Mouse (Mus musculus) midbrain, embryonic 12.5 days (tissue): Measurements from ENCODE around the gene Cbl. TPM values are rescaled to one million over a fixed set of nuclear protein-coding genes. Genes with fewer than 3 reads are reported as not detected.
A peak's percentile ranks its signal among the peaks of the same experiment; 100 is the strongest.
"Not testable (repeated sequence)": the region's sequence is repeated elsewhere in the genome, so short reads cannot be mapped to it uniquely, and the experiment has no call there.

Experiments
- ATAC-seq: fragments of 200-750 bp; cut with Nextera tagmentation; 2 replicates; pipeline ENCODE4 v1.8.0; 2017; ENCODE audit warnings: low read depth, moderate TSS enrichment, moderate library complexity; ENCODE audit not compliant: low FRiP score
- H3K27ac ChIP-seq: fragments of 300-500 bp; sonication (generic); replicated peaks from 2 replicates; pipeline ENCODE4 v1.5.1; 2016; ENCODE audit warnings: mild to moderate bottlenecking
- H3K27me3 ChIP-seq: fragments of 300-500 bp; sonication (generic); 2 replicates; pipeline ENCODE4 v1.6.1; 2016; ENCODE audit warnings: mild to moderate bottlenecking
- H3K36me3 ChIP-seq: fragments of 300-500 bp; sonication (generic); 2 replicates; pipeline ENCODE4 v1.6.1; 2016
- H3K4me1 ChIP-seq: fragments of 300-500 bp; sonication (generic); 2 replicates; pipeline ENCODE4 v1.6.1; 2016
- H3K4me2 ChIP-seq: fragments of 300-500 bp; sonication (generic); replicated peaks from 2 replicates; pipeline ENCODE4 v1.6.1; 2016; ENCODE audit warnings: mild to moderate bottlenecking, moderate library complexity
- H3K4me3 ChIP-seq: fragments of 300-500 bp; sonication (generic); 2 replicates; pipeline ENCODE4 v1.5.1; 2016; ENCODE audit warnings: mild to moderate bottlenecking
- H3K9ac ChIP-seq: fragments of 300-500 bp; sonication (generic); replicated peaks from 2 replicates; pipeline ENCODE4 v1.6.1; 2016; ENCODE audit warnings: mild to moderate bottlenecking, moderate library complexity
- H3K9me3 ChIP-seq: fragments of 300-500 bp; sonication (generic); 2 replicates; pipeline ENCODE4 v1.6.1; 2016; ENCODE audit warnings: mild to moderate bottlenecking
- WGBS: fragments of 180-500 bp; shearing (Covaris S2); methylation state at CpG from one replicate; pipeline ENCODE4 v1.1.7; 2016; 5-methylcytosine and 5-hydroxymethylcytosine counted together
- polyA plus RNA-seq: library from polyadenylated mRNA; unstranded; fragments of >200 nt; fragmentation: Nextera tagmentation; extraction: Ambion mirVana; gene quantifications from 2 replicates; pipeline ENCODE4 v1.2.1, GENCODE M21; 2016

Cbl gene
- polyA plus RNA-seq, 1 experiment from 2014 or later = 27.2 TPM

- ATAC-seq = no peak
- no peak overlapping the region; the same call in 1 of the 2 replicates for H3K9ac ChIP-seq
Measured at GRCm38 (mm10) chr9:44125546-44126428, 108.1 kb downstream of the Cbl start.

DNA sequence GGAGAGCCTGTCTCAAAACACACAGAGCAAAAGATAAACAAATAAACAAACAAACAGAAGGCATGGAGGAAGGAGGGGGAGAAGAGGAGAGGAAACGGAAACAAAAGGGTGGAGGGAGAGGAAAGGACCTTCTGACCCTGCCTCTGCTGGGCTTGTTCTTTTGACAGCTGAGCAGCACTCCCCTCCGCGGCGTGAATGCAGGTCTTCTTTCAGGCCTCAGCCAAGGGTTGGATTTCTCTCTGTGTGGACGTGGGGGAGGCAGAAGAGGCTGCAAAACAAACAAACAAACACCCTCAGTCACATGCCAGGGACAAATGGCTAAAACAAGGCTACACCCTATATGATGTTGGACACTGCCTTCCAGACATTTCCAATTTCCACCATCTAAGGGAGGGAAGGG is 108.8 kb downstream of the Cbl start:
- WGBS = 53% methylated on average over 5 of the region's 5 CpGs
- H3K4me3 ChIP-seq = no peak overlapping the region
- H3K4me2 ChIP-seq = no peak overlapping the region
- no peak for ATAC-seq
- no peak overlapping the region for H3K27ac ChIP-seq
- no peak overlapping the region for H3K9ac ChIP-seq
- peaks cover 10% of the 10 kb centered on the region for H3K4me1 ChIP-seq
- H3K9me3 ChIP-seq = no peaks in the 10 kb centered on the region
- H3K27me3 ChIP-seq = peaks cover 15% of the 10 kb centered on the region
- H3K36me3 ChIP-seq = no peaks in the 10 kb centered on the region

More at GRCm38 (mm10) chr9:44125546-44126428, 108.1 kb downstream of the Cbl start:
- peaks cover 19% of the 10 kb centered on the region for H3K27me3 ChIP-seq
- H3K9me3 ChIP-seq = no peaks in the 10 kb centered on the region
- 35% methylated on average over 18 of the region's 18 CpGs for WGBS
- peaks cover 18% of the 10 kb centered on the region for H3K4me1 ChIP-seq
- H3K4me2 ChIP-seq = no peak overlapping the region
- no peak overlapping the region for H3K4me3 ChIP-seq
- no peaks in the 10 kb centered on the region for H3K36me3 ChIP-seq
- no peak overlapping the region for H3K27ac ChIP-seq

- Histone ChIP-seq H3K4me1 (peaks cover 4% of the 10 kb centered on the region), H3K27ac (no peak overlapping the region), H3K4me2 (no peak overlapping the region), H3K9ac (no peak overlapping the region), H3K36me3 (no peaks in the 10 kb centered on the region), H3K4me3 (no peak overlapping the region), H3K9me3 (no peaks in the 10 kb centered on the region), H3K27me3 (peaks cover 8% of the 10 kb centered on the region)
- ATAC-seq = no peak
- 73% methylated on average over 6 of the region's 6 CpGs for WGBS
Measured at GRCm38 (mm10) chr9:44124317-44124716, 109.5 kb downstream of the Cbl start.

- WGBS = 88% methylated on average over 8 of the region's 8 CpGs
- no peaks in the 10 kb centered on the region for H3K4me1 ChIP-seq
- H3K9ac ChIP-seq = no peak overlapping the region
- no peak for ATAC-seq
- H3K4me3 ChIP-seq = no peak overlapping the region
- no peaks in the 10 kb centered on the region for H3K9me3 ChIP-seq
- H3K27me3 ChIP-seq = no peaks in the 10 kb centered on the region
- no peak overlapping the region for H3K27ac ChIP-seq
- no peaks in the 10 kb centered on the region for H3K36me3 ChIP-seq
- no peak overlapping the region for H3K4me2 ChIP-seq
Measured at GRCm38 (mm10) chr9:44119948-44120465, 113.8 kb downstream of the Cbl start.

DNA sequence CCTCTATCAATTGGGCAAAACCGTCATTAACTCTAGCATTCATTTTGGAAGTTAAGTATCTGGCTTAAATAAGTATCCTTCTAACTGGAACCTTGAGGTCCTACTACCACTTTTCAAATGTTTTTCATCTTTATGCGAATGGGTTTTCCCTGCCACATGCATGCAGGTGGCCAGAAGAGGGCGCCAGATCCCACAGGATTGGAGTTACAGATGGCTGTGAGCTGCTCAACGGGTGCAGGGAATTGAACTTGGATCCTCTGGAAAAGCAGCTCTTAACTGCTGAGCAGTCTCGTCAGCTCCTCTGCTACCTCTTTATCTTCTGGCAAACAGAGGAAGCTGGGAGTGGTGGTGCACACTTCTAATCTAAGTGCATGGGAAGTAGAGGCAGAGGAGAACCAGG is 114.8 kb downstream of the Cbl start:
- Histone ChIP-seq H3K27ac (no peak overlapping the region), H3K9ac (no peak overlapping the region), H3K9me3 (no peaks in the 10 kb centered on the region), H3K36me3 (no peaks in the 10 kb centered on the region), H3K27me3 (no peaks in the 10 kb centered on the region), H3K4me3 (no peak overlapping the region), H3K4me2 (no peak overlapping the region), H3K4me1 (no peaks in the 10 kb centered on the region; the same call in 1 of the 2 replicates)
- ATAC-seq = no peak
- WGBS = 50% methylated on average over 5 of the region's 5 CpGs

DNA sequence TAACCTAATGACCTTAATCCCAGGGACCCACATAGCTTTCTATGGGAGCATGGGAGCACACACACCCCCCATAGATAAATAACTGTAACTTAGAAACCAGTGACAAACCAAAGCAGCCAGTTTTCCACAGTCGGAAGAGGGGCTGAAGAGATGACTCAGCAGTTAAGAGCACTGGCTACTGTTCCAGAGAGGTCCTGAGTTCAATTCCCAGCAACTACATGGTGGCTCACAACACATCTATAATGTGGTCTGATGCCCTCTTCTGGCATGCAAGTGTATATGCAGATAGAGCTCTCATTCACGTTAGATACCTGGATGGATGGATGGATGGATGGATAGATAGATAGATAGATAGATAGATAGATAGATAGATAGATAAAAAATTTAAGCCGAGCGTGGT is 117.7 kb downstream of the Cbl start:
- no peak overlapping the region for H3K4me3 ChIP-seq
- no peaks in the 10 kb centered on the region for H3K27me3 ChIP-seq
- H3K9ac ChIP-seq = no peak overlapping the region
- no peaks in the 10 kb centered on the region for H3K9me3 ChIP-seq
- H3K4me2 ChIP-seq = no peak overlapping the region
- WGBS = 86% methylated on average over 4 of the region's 4 CpGs
- peaks cover 7% of the 10 kb centered on the region for H3K4me1 ChIP-seq
- H3K36me3 ChIP-seq = no peaks in the 10 kb centered on the region
- ATAC-seq = no peak
- H3K27ac ChIP-seq = no peak overlapping the region

- Histone ChIP-seq H3K27me3 (no peaks in the 10 kb centered on the region), H3K4me1 (peaks cover 8% of the 10 kb centered on the region), H3K9me3 (no peaks in the 10 kb centered on the region), H3K4me3 (no peak overlapping the region), H3K27ac (no peak overlapping the region), H3K9ac (no peak overlapping the region), H3K36me3 (no peaks in the 10 kb centered on the region), H3K4me2 (no peak overlapping the region)
- no peak for ATAC-seq
- 95% methylated on average over 9 of the region's 9 CpGs for WGBS
Measured at GRCm38 (mm10) chr9:44115599-44115998, 118.2 kb downstream of the Cbl start.

DNA sequence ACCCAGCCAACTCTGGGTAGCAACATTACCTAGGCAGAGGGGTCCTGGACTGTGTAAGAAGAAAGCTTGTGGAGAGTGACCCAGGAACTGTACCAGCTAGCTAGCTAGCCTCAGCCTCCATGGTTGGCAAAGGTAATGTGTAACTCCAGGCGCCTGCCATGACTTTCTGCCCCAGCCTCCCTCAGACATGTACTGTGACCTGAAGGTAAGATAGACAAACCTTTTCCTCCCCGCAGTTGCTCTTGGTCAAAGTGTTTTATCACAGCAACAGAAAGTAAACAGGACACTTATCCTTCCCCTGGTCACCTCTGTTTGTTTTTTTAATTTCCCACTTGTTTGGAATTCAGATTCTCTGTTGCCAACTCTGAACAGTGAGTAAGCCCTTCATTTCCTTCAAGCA is 119.4 kb downstream of the Cbl start:
- no peaks in the 10 kb centered on the region for H3K36me3 ChIP-seq
- no peak overlapping the region for H3K9ac ChIP-seq
- H3K4me2 ChIP-seq = no peak overlapping the region
- H3K9me3 ChIP-seq = no peaks in the 10 kb centered on the region
- peaks cover 20% of the 10 kb centered on the region for H3K4me1 ChIP-seq
- H3K27ac ChIP-seq = no peak overlapping the region
- ATAC-seq = no peak
- no peak overlapping the region for H3K4me3 ChIP-seq
- WGBS = 93% methylated on average over 2 of the region's 2 CpGs
- H3K27me3 ChIP-seq = no peaks in the 10 kb centered on the region

- H3K27me3 ChIP-seq = no peaks in the 10 kb centered on the region
- under 1% methylated on average over 51 of the region's 51 CpGs for WGBS
- H3K4me2 ChIP-seq = peak within 1 kb of the TSS; percentile 60
- H3K4me1 ChIP-seq = peaks cover 32% of the 10 kb centered on the region
- peak within 1 kb of the TSS; percentile 84 for H3K9ac ChIP-seq
- H3K9me3 ChIP-seq = no peaks in the 10 kb centered on the region
- peak; percentile 95 for ATAC-seq
- peak within 1 kb of the TSS; percentile 89 for H3K4me3 ChIP-seq
- H3K27ac ChIP-seq = peak within 1 kb of the TSS; percentile 61; the same call in 1 of the 2 replicates
- no peaks in the 10 kb centered on the region for H3K36me3 ChIP-seq
Measured at GRCm38 (mm10) chr9:44113105-44113789, 120.6 kb downstream of the Cbl start, which contains the start of the genes Gm49380 and Rnf26. Gm49380 (minus strand) TSS chr9:44113500. Rnf26 (minus strand) TSS chr9:44113517.

DNA sequence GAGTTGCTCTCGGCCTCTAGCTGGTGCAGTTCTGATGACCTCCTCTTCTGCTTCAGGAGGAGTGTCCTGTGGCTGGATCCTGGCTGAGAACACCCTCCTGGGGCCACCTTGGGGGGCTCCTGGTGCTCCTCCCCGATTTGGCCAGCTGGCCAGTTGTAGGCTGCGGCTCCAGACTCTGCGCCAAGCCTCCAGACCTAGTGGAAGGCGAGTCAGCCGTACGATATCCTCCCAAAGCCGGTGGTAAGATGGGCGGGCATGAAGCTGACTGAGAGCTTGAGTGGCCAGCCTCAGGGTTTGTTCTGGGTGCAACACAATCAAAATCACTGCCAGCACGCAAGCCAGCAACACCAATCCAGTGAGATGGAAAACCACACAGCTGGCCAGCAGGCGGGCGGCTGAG is 121.9 kb downstream of the Cbl start:
- peaks cover 45% of the 10 kb centered on the region for H3K4me1 ChIP-seq
- not testable (repeated sequence) for H3K36me3 ChIP-seq, H3K9ac ChIP-seq, H3K27ac ChIP-seq, H3K9me3 ChIP-seq, ATAC-seq, H3K27me3 ChIP-seq
- peak overlapping the region; percentile 13; the same call in 1 of the 2 replicates for H3K4me3 ChIP-seq
- H3K4me2 ChIP-seq = peak overlapping the region; percentile 60
- WGBS = 63% methylated on average over 10 of the region's 12 CpGs

DNA sequence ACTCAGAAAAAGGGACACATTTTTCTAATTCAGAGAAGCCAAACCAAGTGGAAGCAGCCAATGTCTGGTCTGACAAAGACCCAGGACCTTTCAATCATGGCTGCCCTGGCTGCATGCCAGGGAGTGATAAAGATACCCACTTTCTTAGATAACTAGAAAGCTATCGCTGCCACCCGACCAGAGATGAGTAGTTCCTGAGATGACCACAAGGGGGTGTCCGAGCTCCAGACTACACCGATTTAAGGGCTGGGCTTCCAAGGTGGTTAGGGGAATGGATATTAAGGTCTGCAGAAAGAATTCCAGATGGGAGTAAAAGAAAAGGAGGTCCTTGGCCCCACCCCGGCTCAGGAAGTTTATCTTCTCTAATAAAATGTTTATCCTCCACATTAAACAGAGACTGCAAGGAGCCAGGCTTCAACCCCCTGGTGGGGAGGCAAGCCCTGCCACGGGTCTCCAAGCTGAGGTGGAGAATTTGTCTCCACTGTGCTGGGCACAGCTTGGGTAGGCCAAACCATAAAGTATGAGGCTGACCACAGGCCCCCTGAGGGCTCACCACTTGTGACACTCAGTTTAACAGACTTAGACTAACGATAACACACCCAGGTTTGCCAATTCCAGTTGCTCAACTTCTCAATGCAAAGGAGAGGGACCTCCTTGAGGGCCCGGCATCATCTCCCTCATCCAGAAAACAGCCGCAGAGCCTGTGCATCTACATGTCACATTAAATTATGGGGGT is 124.3 kb downstream of the Cbl start:
- ATAC-seq = no peak
- H3K9me3 ChIP-seq = no peaks in the 10 kb centered on the region
- peak overlapping the region; percentile 32 for H3K4me2 ChIP-seq
- 38% methylated on average over 9 of the region's 9 CpGs for WGBS
- no peaks in the 10 kb centered on the region for H3K27me3 ChIP-seq
- peaks cover 51% of the 10 kb centered on the region for H3K4me1 ChIP-seq
- H3K36me3 ChIP-seq = peaks cover 11% of the 10 kb centered on the region; the same call in 1 of the 2 replicates
- H3K27ac ChIP-seq = no peak overlapping the region
- 0 out of 2 replicates have a peak overlapping the region, but pooled peaks have one; percentile 12 for H3K4me3 ChIP-seq
- peak overlapping the region; percentile 25; the same call in 1 of the 2 replicates for H3K9ac ChIP-seq
